Mouse (Mus musculus) layer of hippocampus, postnatal 10 days (tissue): ENCODE data around the gene Efhc1. TPM values are rescaled to one million over a fixed set of nuclear protein-coding genes. Genes with fewer than 3 reads are reported as not detected.
"Not testable (repeated sequence)": the region's sequence is repeated elsewhere in the genome, so short reads cannot be mapped to it uniquely, and the experiment has no call there.

Experiments used
- DNase-seq, 2 experiments: peaks; one replicate each; pipeline ENCODE4 v3.0.0; 2021; ENCODE audit warnings: low spot score in 2 of 2
- long read RNA-seq: library from polyadenylated mRNA; stranded (forward); transcript quantifications from one replicate; pipeline ENCODE4 v2.0.0, GENCODE M21; 2023
- total RNA-seq, 2 experiments: library from RNA; stranded (reverse); gene quantifications; 2 replicates each; pipeline ENCODE4 v1.2.3; 2021

The Efhc1 gene
- total RNA-seq = 1 to 10 TPM; 4.2 to 4.5 TPM
- long read RNA-seq, partial matches to known transcripts = 1 of 4 reads
- long read RNA-seq, other reads (novel, unspliced or antisense) = 0 of 4 reads

DNA sequence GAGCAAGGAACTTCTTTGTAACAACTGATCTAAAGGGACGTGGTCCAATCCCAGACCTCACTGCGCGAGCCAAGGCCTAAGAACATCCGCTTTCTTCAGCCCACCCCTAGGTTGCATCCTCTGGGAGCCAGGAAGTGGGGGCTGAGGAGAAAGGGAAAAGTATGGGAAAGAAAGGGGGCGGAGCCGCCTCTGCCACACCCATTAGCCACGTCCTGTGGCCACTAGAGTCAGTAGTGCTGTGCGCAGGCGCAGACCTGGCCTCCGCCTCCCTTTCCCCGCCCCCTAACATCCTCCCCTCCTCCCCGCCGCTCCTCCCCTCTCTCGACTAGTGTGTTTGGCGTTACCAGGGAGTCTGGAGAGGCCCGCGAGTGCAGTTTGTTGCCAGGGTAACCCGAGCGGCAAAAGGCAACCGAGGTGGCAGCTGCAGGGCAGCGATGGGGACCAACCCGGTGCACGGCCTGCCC, at the start of gene Efhc1:
Gene Efhc1 (plus strand): TSS at position 327 of the 464 bp plus-strand sequence.
- DNase-seq = peak; percentile 93 to 94

- peak; percentile 67 to 73 for DNase-seq
Measured at GRCm38 (mm10) chr1:20905501-20906127, 45.8 kb upstream of the Efhc1 start.

- DNase-seq = peak; percentile 78 to 82
Measured at GRCm38 (mm10) chr1:20906128-20906515, 45.3 kb upstream of the Efhc1 start.

GRCm38 (mm10) chr1:20908541-20908940, 42.9 kb upstream of the Efhc1 start:
- DNase-seq = no peak

- no peak for DNase-seq
Measured at GRCm38 (mm10) chr1:20912115-20912514, 39.3 kb upstream of the Efhc1 start.

DNA sequence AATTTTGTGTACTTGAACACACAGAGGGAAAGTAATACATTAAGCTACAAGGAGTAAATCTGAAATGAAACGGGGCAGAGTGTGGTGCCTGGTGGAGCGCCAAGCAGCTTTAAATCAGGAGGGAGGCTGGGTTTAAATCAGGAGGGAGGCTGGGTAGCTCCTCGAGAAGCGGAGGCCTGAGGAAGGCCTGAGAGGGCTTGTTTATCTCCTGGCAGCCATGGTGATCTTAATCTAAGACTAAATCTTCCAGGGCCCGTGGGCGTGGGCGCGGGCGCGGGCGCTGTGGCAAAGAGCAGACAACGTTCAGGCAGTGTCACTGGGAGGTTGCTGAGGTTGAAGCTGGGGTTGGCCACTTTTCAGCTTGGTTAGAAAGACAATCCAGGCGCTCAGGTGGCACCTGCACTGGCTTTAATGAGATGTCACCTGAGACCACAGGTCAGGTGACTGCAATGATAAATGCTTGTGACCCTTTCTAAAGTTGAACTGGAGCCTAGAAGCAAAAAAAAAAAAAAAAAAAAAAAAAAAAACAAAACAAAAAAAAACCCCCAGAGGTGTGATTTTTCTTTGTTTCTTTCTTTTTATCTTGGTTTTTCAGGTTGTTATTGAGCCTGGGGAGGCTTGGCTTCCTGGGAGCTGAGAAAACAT, 38.8 kb upstream of the Efhc1 start:
- no peak for DNase-seq

DNA sequence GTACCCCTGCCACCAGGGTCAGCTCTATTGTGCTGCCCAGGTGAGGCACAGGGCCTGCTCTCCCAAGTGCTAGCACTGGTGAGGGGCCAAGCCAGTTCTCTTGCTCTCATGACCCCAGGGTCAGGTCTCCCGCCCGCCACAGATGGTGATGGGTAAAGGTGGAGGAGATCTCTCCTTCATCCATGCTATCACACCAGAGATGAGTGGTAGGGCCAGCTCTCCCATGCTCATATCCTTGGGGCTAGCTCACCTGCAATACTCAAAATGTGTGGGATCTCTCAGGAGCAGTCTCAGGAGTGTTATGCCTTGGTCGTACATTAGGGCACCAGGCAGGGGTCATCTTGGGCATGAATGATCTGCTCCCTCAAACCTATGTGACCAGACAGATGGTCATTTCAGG, 36.7 kb upstream of the Efhc1 start:
- DNase-seq = no peak

GRCm38 (mm10) chr1:20915608-20916007, 35.8 kb upstream of the Efhc1 start:
- no peak for DNase-seq

DNA sequence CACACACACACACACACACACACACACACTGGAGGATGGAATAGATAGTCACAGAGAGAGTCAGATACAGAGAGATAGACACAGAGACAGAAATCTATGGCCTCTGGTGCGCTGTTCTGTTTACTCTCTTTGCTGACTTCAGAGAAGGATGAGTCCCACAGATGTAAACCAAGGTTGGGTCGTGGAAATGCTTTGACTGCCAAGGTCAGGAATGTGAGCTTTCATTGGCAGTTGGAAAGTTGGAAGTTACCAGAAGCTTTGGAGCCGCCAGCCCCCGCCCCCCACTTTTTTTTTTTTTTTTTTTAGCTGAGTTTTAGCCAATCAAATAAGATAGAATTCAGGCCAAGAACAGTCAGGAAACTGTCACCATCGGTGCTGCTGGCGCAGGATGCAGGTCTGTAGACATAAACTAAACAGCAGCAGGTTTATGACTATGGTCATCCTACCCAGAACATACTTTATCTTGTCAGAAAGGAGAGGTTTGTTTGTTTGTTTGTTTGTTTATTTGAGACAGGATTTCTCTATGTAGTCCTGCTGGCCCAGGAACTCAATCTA, 33.9 kb upstream of the Efhc1 start:
- DNase-seq = no peak

- no peak for DNase-seq
Measured at GRCm38 (mm10) chr1:20919728-20920127, 31.7 kb upstream of the Efhc1 start.

DNA sequence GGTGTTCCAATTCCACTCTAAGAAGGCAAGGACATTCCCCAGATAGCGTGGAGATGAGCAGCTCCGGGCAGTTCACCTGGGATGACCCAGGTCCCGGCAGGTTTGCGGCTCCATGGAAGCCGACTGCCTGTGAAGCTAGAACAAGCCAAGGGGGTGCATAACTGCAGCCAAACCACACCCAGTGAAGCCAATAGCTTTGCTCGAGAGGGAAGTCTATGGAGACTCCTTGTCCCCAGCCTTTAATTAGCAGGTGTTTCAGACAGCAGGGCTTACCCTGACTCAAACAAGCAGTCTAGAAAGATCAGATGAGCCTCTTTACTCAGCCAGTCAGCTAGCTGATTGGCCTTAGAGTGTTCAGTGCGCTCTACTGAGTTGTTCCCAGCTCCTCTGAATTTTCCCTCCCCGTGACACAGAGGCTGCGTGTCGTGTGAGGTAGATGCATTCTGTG, 30.3 kb upstream of the Efhc1 start:
- peak; percentile 30 to 39 for DNase-seq

DNA sequence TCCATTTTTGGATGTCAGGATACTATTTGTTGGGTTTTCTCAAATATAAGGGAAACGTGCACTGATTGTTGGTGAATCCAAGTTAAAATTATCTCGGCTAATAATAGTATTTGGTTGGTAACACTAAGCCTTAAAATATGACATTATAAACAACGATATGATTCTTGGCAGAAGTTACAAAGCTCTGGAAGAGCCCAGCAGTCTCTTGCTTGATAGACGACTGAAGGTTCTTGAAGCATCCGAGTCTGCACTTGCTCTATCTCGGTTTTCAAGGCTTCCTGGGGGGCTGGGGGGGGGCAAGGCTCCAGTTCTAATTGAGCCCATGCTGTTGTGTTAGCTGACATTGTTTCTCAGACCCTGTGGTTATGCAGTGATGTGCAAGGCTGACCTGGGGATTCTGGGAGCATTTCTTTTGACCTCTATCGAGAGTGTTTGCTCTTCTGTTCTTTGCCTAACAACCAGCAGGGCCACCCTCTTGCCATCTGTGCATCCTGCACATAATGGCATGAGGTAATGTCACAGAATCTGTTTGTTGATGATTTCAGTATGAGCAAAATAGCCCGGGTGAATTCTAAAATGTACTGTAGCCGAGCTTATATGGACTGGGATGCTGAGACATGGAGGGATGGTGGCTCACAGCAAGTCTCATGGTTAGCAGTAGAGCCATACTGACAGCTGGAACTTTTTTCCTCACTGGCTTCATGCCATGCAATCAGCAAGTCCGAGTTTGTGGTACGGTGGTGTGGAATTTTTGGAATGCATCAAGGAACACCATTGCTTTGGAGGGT, 28.6 kb upstream of the Efhc1 start:
- DNase-seq = no peak

DNA sequence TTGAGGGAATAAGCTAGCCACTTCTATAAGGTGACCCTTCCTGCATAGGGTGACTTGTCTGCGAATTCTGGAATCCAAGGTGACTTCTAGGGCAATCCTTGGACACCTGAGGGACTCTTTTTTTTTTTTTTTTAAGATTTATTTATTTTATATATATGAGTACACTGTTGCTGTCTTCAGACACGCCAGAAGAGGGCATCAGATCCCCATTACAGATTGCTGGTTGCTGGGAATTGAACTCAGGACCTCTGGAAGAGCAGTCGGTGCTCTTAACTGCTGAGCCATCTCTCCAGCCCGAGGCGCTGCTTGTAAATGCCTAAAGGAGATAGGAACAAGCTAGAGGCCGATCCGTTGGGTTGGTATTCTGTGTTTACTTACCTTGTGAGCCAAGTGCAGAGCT, 26.1 kb upstream of the Efhc1 start:
- not testable (repeated sequence) for DNase-seq

GRCm38 (mm10) chr1:20925926-20926325, 25.5 kb upstream of the Efhc1 start:
- DNase-seq = no peak

- no peak for DNase-seq
Measured at GRCm38 (mm10) chr1:20926376-20926775, 25.1 kb upstream of the Efhc1 start.

DNA sequence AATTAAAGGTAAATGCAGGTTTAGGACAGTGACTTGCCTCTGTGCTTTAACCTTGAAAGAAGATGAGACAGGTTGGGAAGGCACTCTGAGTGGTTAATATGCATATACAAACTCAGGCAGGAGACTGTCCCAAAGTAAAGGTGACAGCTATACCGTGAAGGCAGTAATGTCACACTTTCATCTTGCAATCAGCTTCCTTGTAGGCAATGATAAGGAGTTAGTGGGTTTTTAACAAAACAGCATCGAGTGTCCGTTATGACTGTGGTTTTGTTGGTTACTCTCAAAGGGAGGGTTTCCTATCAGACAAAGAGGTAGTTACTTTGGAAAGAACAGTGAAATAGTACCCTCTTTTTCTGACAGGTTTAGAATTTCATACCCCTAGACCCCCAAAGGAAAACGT, 22.9 kb upstream of the Efhc1 start:
- no peak for DNase-seq

DNA sequence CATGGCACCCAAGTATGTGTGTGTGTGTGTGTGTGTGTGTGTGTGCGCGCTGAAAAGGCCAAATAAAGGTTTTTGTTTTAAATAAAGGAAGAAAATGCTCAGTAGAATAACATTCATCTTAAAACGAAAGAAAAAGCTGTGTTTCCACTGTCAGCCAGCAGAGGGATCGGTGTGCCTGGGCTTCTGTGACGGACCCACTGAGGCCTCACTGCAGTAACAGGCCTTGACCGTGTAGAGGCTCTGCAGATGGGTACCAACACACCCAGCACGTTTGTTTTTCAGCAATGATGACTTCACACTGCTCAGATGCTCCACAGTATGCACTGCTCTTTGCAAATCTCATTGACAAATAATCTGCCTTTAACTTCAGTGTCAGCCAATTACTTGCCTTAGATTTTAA, 18.0 kb upstream of the Efhc1 start:
- DNase-seq = peak; percentile 70 to 81

GRCm38 (mm10) chr1:20935106-20935505, 16.3 kb upstream of the Efhc1 start:
- DNase-seq = peak in 1 of 2 experiments; percentile 48

DNA sequence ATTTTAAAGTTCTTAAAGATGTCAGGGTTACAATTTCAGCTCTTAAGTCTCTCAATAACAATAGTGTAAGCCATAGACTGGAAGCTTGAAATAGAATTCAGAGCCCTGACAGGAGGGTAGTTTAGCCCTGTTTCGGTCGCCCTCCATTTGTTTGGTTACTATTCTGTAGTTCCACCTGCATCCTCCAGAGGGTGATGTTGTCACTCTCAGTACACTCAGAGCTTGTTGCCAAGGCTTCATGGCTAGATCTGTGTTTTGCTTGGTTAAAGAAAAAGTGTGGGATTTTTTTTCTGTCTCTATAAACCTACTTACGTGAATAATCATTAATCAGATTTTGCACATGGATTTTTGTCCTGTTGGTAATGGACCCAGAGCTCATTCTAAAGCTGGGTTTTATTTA, 12.4 kb upstream of the Efhc1 start:
- DNase-seq = peak; percentile 64 to 71

GRCm38 (mm10) chr1:20940151-20940550, 11.3 kb upstream of the Efhc1 start:
- no peak for DNase-seq

GRCm38 (mm10) chr1:20941322-20941721, 10.1 kb upstream of the Efhc1 start:
- DNase-seq = no peak

DNA sequence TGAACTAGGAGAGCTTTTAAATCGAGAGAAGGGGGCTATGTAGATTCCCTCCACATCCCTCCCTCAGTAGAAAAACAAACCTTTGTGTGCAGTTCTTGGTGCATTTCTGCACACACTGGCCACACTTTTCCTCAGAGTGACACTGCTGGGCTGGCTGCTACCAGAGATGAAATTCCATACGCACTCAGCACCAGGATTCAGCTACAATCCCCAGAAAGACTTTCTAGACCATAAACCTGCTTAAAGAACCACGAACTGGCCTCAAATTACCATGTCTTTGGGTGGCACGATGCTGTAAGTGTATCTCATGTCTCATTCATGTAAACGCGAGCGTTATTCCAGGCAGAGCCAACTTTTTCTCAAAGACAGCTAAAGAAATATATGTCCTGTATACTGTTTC, 9.6 kb upstream of the Efhc1 start:
- DNase-seq = no peak
